Mouse (Mus musculus) bone marrow macrophage, adult 2 months (primary cell): Measurements from ENCODE around the gene Tacc2.

Source experiments
- CTCF ChIP-seq: IDR thresholded peaks from 2 replicates; pipeline ENCODE4 v1.5.1; 2012; ENCODE audit warnings: low read depth, mild to moderate bottlenecking, low read length, moderate library complexity
- POLR2A ChIP-seq: IDR thresholded peaks from 2 replicates; pipeline ENCODE4 v1.6.1; 2012; ENCODE audit warnings: mild to moderate bottlenecking, low read depth, low read length, borderline replicate concordance

DNA sequence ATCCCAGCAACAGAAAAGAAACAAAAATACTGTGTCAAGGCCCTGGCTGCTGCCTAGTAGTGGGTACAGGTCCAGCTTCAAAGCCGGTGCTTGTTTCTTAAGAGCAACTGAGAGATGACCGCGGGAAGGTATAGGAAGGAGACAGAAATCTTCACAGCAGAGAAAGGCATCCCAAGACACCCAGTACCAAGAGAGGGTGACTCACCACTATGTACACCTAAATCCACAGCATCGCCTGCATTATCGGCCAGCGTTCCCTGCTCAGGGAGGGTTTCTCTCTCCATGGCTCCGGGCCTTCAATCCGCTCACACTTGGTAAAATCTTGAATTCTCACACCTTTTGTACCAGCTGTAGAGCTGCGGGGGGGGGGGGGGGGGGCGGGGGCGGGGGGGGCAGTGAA, 4.4 kb upstream of the Tacc2 start, which contains the start of gene Nsmce4a:
- TF ChIP-seq CTCF = no peak
- TF ChIP-seq POLR2A = no peak
